Mouse (Mus musculus) limb, embryonic 14.5 days (tissue): ENCODE results near the gene Olfr996. TPM values are rescaled to one million over a fixed set of nuclear protein-coding genes. Genes with fewer than 3 reads are reported as not detected.
"Not testable (repeated sequence)": the region's sequence is repeated elsewhere in the genome, so short reads cannot be mapped to it uniquely, and the experiment has no call there.

Experiments
- ATAC-seq: fragments of 200-750 bp; cut with Nextera tagmentation; 2 replicates; pipeline ENCODE4 v1.8.0; 2017; ENCODE audit warnings: low read depth, moderate number of reproducible peaks, moderate TSS enrichment; ENCODE audit not compliant: low FRiP score
- DNase-seq: peaks from one replicate; pipeline ENCODE4 v3.0.0-alpha.2; 2015; ENCODE audit warnings: low spot score
- H3K27ac ChIP-seq: fragments of 300-500 bp; sonication (generic); replicated peaks from 2 replicates; pipeline ENCODE4 v1.5.1; 2014; ENCODE audit warnings: low read depth, mild to moderate bottlenecking, low read length, moderate library complexity, mixed read lengths
- H3K27me3 ChIP-seq: fragments of 300-500 bp; sonication (generic); 2 replicates; pipeline ENCODE4 v1.6.1; 2014; ENCODE audit warnings: low read length, mixed read lengths; ENCODE audit not compliant: control insufficient read depth, insufficient read depth
- H3K36me3 ChIP-seq: fragments of 300-500 bp; sonication (generic); 2 replicates; pipeline ENCODE4 v1.6.1; 2014; ENCODE audit warnings: mild to moderate bottlenecking, low read length, moderate library complexity, mixed read lengths; ENCODE audit not compliant: control insufficient read depth, insufficient read depth
- H3K4me1 ChIP-seq: fragments of 300-500 bp; sonication (generic); 2 replicates; pipeline ENCODE4 v1.6.1; 2014; ENCODE audit warnings: antibody characterized with exemption, low read length, mixed read lengths; ENCODE audit not compliant: control insufficient read depth, insufficient read depth
- H3K4me2 ChIP-seq: fragments of 300-500 bp; sonication (generic); replicated peaks from 2 replicates; pipeline ENCODE4 v1.6.1; 2014; ENCODE audit warnings: low read depth, mild to moderate bottlenecking, low read length, moderate library complexity; ENCODE audit not compliant: severe bottlenecking
- H3K4me3 ChIP-seq: fragments of 300-500 bp; sonication (generic); replicated peaks from 2 replicates; pipeline ENCODE4 v1.5.1; 2014; ENCODE audit warnings: low read length
- H3K9ac ChIP-seq: fragments of 300-500 bp; sonication (generic); 2 replicates; pipeline ENCODE4 v1.6.1; 2014; ENCODE audit warnings: mild to moderate bottlenecking, low read depth, low read length, moderate library complexity; ENCODE audit not compliant: severe bottlenecking
- H3K9me3 ChIP-seq: fragments of 300-500 bp; sonication (generic); 2 replicates; pipeline ENCODE4 v1.6.1; 2016; ENCODE audit warnings: low read length; ENCODE audit not compliant: control insufficient read depth
- POLR2A ChIP-seq: fragments of 200-500 bp; IDR thresholded peaks from 2 replicates; pipeline ENCODE4 v1.8.0; 2012; ENCODE audit warnings: inconsistent platforms, mild to moderate bottlenecking, moderate library complexity, borderline replicate concordance; ENCODE audit not compliant: insufficient read depth, insufficient read length; ENCODE audit errors: extremely low read depth
- WGBS: fragments of 180-500 bp; shearing (Covaris S2); extraction: QIAGEN DNeasy Blood & Tissue Kit; methylation state at CpG from one replicate; pipeline ENCODE4 v1.1.7; 2014; 5-methylcytosine and 5-hydroxymethylcytosine counted together
- polyA plus RNA-seq, 2 experiments: library from polyadenylated mRNA; depleted of rRNA in 1 of 2; stranded (reverse) in 1 of 2; unstranded in 1 of 2; fragments of >200 nt; fragmentation: Nextera tagmentation in 1 of 2; extraction: Ambion mirVana in 1 of 2; gene quantifications; 2 replicates each; pipeline versions ENCODE4 v1.2.1 to v1.2.3; 2012 to 2014

Olfr996 gene
- polyA plus RNA-seq, 2 experiments = not detected

- H3K36me3 ChIP-seq = no peaks in the 10 kb centered on the region
- ATAC-seq = no peak
- WGBS = 23% methylated on average over 4 of the region's 4 CpGs
- no peak overlapping the region for H3K27ac ChIP-seq
- H3K9me3 ChIP-seq = no peaks in the 10 kb centered on the region
- H3K4me3 ChIP-seq = no peak overlapping the region
- H3K4me2 ChIP-seq = no peak overlapping the region
- H3K9ac ChIP-seq = no peak overlapping the region
- H3K4me1 ChIP-seq = no peaks in the 10 kb centered on the region
- TF ChIP-seq POLR2A = no peak
- peak; percentile 57 for DNase-seq
- H3K27me3 ChIP-seq = no peaks in the 10 kb centered on the region
Measured at GRCm38 (mm10) chr2:85561187-85561586, 17.8 kb upstream of the Olfr996 start.

- not testable (repeated sequence) for DNase-seq, H3K27me3 ChIP-seq, ATAC-seq, H3K9me3 ChIP-seq, H3K9ac ChIP-seq, H3K4me2 ChIP-seq, H3K4me3 ChIP-seq, H3K36me3 ChIP-seq, H3K4me1 ChIP-seq, H3K27ac ChIP-seq
- 82% methylated on average over 2 of the region's 2 CpGs for WGBS
Measured at GRCm38 (mm10) chr2:85588648-85589047, 9.6 kb downstream of the Olfr996 start, which contains the start of gene Olfr998. Gene Olfr998 (plus strand): TSS chr2:85588948.

GRCm38 (mm10) chr2:85611803-85612202 is 32.8 kb downstream of the Olfr996 start, which contains the start of gene Olfr1000:
Gene Olfr1000 (minus strand): TSS chr2:85611903.
- no peak for ATAC-seq
- Histone ChIP-seq H3K9me3 (no peaks in the 10 kb centered on the region), H3K4me1 (no peaks in the 10 kb centered on the region), H3K4me3 (no peak within 1 kb of the TSS), H3K9ac (no peak within 1 kb of the TSS), H3K27me3 (no peaks in the 10 kb centered on the region), H3K4me2 (no peak within 1 kb of the TSS), H3K27ac (no peak within 1 kb of the TSS), H3K36me3 (no peaks in the 10 kb centered on the region)
- DNase-seq = no peak
- 61% methylated on average over 1 of the region's 1 CpGs for WGBS
- no peak for TF ChIP-seq POLR2A

Other genes with a start within 250 kb of the Olfr996 start
- gene Olfr987, start 239.9 kb upstream of the Olfr996 start, polyA plus RNA-seq (2012; rRNA removed) = not detected in 2 replicates
- not detected in 2 replicates for gene Olfr987, start 239.9 kb upstream of the Olfr996 start, polyA plus RNA-seq (2014; fragmentation: Nextera tagmentation; extraction: Ambion mirVana)
- gene Olfr988, start 216.0 kb upstream of the Olfr996 start, polyA plus RNA-seq (2012; rRNA removed) = not detected in 2 replicates
- not detected in 2 replicates for gene Olfr988, start 216.0 kb upstream of the Olfr996 start, polyA plus RNA-seq (2014; fragmentation: Nextera tagmentation; extraction: Ambion mirVana)
- gene Olfr992, start 169.7 kb upstream of the Olfr996 start, polyA plus RNA-seq (2012; rRNA removed) = not detected in 2 replicates
- gene Olfr992, start 169.7 kb upstream of the Olfr996 start, polyA plus RNA-seq (2014; fragmentation: Nextera tagmentation; extraction: Ambion mirVana) = not detected in 2 replicates
- not detected in 2 replicates for gene Olfr993, start 164.3 kb upstream of the Olfr996 start, polyA plus RNA-seq (2012; rRNA removed)
- gene Olfr993, start 164.3 kb upstream of the Olfr996 start, polyA plus RNA-seq (2014; fragmentation: Nextera tagmentation; extraction: Ambion mirVana) = not detected in 2 replicates
- not detected in 2 replicates for gene Olfr994, start 142.8 kb upstream of the Olfr996 start, polyA plus RNA-seq (2012; rRNA removed)
- not detected in 2 replicates for gene Olfr994, start 142.8 kb upstream of the Olfr996 start, polyA plus RNA-seq (2014; fragmentation: Nextera tagmentation; extraction: Ambion mirVana)
- gene Olfr995, start 135.6 kb upstream of the Olfr996 start, polyA plus RNA-seq (2012; rRNA removed) = not detected in 2 replicates
- gene Olfr995, start 135.6 kb upstream of the Olfr996 start, polyA plus RNA-seq (2014; fragmentation: Nextera tagmentation; extraction: Ambion mirVana) = not detected in 2 replicates
- gene 4833423E24Rik, start 60.2 kb upstream of the Olfr996 start, polyA plus RNA-seq (2012; rRNA removed) = 2.2 and 3.9 TPM in 2 replicates
- gene 4833423E24Rik, start 60.2 kb upstream of the Olfr996 start, polyA plus RNA-seq (2014; fragmentation: Nextera tagmentation; extraction: Ambion mirVana) = 4.9 and 7.2 TPM in 2 replicates
- gene Olfr998, start 9.7 kb downstream of the Olfr996 start, polyA plus RNA-seq (2012; rRNA removed) = not detected in 2 replicates
- gene Olfr998, start 9.7 kb downstream of the Olfr996 start, polyA plus RNA-seq (2014; fragmentation: Nextera tagmentation; extraction: Ambion mirVana) = not detected in 2 replicates
- gene Olfr1000, start 32.7 kb downstream of the Olfr996 start, polyA plus RNA-seq (2012; rRNA removed) = not detected in 2 replicates
- gene Olfr1000, start 32.7 kb downstream of the Olfr996 start, polyA plus RNA-seq (2014; fragmentation: Nextera tagmentation; extraction: Ambion mirVana) = not detected in 2 replicates
- not detected in 2 replicates for gene Olfr1002, start 71.5 kb downstream of the Olfr996 start, polyA plus RNA-seq (2012; rRNA removed)
- gene Olfr1002, start 71.5 kb downstream of the Olfr996 start, polyA plus RNA-seq (2014; fragmentation: Nextera tagmentation; extraction: Ambion mirVana) = not detected in 2 replicates
- gene Olfr154, start 85.2 kb downstream of the Olfr996 start, polyA plus RNA-seq (2012; rRNA removed) = not detected in 2 replicates
- not detected in 2 replicates for gene Olfr154, start 85.2 kb downstream of the Olfr996 start, polyA plus RNA-seq (2014; fragmentation: Nextera tagmentation; extraction: Ambion mirVana)
- gene Olfr1006, start 99.6 kb downstream of the Olfr996 start, polyA plus RNA-seq (2012; rRNA removed) = not detected in 2 replicates
- not detected in 2 replicates for gene Olfr1006, start 99.6 kb downstream of the Olfr996 start, polyA plus RNA-seq (2014; fragmentation: Nextera tagmentation; extraction: Ambion mirVana)
- not detected in 2 replicates for gene Olfr1008, start 110.2 kb downstream of the Olfr996 start, polyA plus RNA-seq (2012; rRNA removed)
- gene Olfr1008, start 110.2 kb downstream of the Olfr996 start, polyA plus RNA-seq (2014; fragmentation: Nextera tagmentation; extraction: Ambion mirVana) = not detected in 2 replicates
- gene Olfr1009, start 136.2 kb downstream of the Olfr996 start, polyA plus RNA-seq (2012; rRNA removed) = not detected in 2 replicates
- not detected in 2 replicates for gene Olfr1009, start 136.2 kb downstream of the Olfr996 start, polyA plus RNA-seq (2014; fragmentation: Nextera tagmentation; extraction: Ambion mirVana)
- not detected in 2 replicates for gene Olfr1012, start 183.6 kb downstream of the Olfr996 start, polyA plus RNA-seq (2012; rRNA removed)
- gene Olfr1012, start 183.6 kb downstream of the Olfr996 start, polyA plus RNA-seq (2014; fragmentation: Nextera tagmentation; extraction: Ambion mirVana) = not detected in 2 replicates
- gene Olfr1013, start 187.9 kb downstream of the Olfr996 start, polyA plus RNA-seq (2012; rRNA removed) = not detected in 2 replicates
- not detected in 2 replicates for gene Olfr1013, start 187.9 kb downstream of the Olfr996 start, polyA plus RNA-seq (2014; fragmentation: Nextera tagmentation; extraction: Ambion mirVana)
- not detected in 2 replicates for gene Olfr1014, start 193.5 kb downstream of the Olfr996 start, polyA plus RNA-seq (2012; rRNA removed)
- not detected in 2 replicates for gene Olfr1014, start 193.5 kb downstream of the Olfr996 start, polyA plus RNA-seq (2014; fragmentation: Nextera tagmentation; extraction: Ambion mirVana)
- not detected in 2 replicates for gene Olfr1015, start 202.8 kb downstream of the Olfr996 start, polyA plus RNA-seq (2012; rRNA removed)
- not detected in 2 replicates for gene Olfr1015, start 202.8 kb downstream of the Olfr996 start, polyA plus RNA-seq (2014; fragmentation: Nextera tagmentation; extraction: Ambion mirVana)
- not detected in 2 replicates for gene Olfr1016, start 223.3 kb downstream of the Olfr996 start, polyA plus RNA-seq (2012; rRNA removed)
- not detected in 2 replicates for gene Olfr1016, start 223.3 kb downstream of the Olfr996 start, polyA plus RNA-seq (2014; fragmentation: Nextera tagmentation; extraction: Ambion mirVana)
- not detected in 2 replicates for gene Olfr1018, start 239.3 kb downstream of the Olfr996 start, polyA plus RNA-seq (2012; rRNA removed)
- gene Olfr1018, start 239.3 kb downstream of the Olfr996 start, polyA plus RNA-seq (2014; fragmentation: Nextera tagmentation; extraction: Ambion mirVana) = not detected in 2 replicates